Mouse (Mus musculus): Measurements from ENCODE around the gene Scn8a.

GRCm38 (mm10) chr15:101039651-101040050 is 170.0 kb downstream of the Scn8a start:
- TF ChIP-seq CTCF (IDR thresholded peaks at IDR 0.05; ENCODE audit: extremely low read depth, insufficient read length, insufficient replicate concordance, low read depth, low read length): peak; percentile 24; the same call in 1 of the 2 replicates
- no peak for TF ChIP-seq POLR2A (IDR thresholded peaks at IDR 0.05; ENCODE audit: low read depth, low read length)

All from small intestine, adult 2 months (tissue).